In the genomic region with DNA sequence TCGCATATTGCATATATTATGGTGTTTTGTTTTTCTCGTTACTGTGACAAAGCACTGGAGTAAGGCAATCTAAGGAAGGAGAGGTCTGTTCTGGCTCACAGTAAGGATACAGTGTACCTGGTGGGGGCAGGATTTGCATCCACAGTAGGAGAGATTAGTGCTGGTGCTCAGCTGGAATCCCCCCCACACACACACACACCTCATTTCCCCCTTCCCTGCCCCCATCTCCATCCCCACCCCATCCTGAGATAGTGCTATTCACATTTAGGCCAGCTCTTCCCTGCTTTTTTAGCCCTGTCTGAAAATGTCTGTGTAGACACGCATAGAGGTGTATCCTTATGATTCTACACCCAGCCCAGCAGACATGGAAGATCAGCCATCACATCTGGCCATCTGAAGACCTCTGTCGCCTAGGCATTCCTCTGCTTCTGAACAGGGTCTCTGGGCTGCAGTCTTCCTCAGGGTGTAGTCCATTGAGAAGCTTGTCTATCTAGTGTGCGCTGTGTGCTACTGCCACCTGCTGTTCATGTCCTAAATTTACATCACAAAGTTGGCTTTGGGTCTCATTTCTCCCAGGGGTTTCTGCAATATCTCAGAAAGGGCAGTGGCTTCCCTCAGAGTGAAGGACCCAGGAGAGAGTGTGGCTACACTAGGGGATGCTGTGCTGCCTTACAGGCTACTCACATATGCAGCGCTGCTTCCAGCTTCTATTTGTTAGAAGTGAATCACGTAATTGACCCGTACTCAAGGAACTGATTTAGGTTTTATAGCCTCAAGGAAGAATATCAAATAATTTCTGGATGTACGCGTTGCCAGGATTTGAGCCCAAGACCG, we compare ENCODE assay signal across 7 mouse cellular contexts. TPM values are rescaled to one million over a fixed set of nuclear protein-coding genes. Genes with fewer than 3 reads are reported as not detected.
DNase-seq lines count a peak whose midpoint lies in the region; ATAC-seq and TF ChIP-seq lines count a peak whose summit lies in the region.

No protein-coding gene starts in this region.

- H3K9me3 ChIP-seq in ES-E14 (ENCODE audit: control insufficient read depth, insufficient read depth, low read depth, low read length), result no peaks in the 10 kb centered on the region
- H3K9me3 ChIP-seq in embryonic facial prominence, embryonic 14.5 days (ENCODE audit: control insufficient read depth, low read length), result 0 out of 2 replicates have a peak, but pooled peaks cover 5% of the 10 kb centered on the region
- no peaks in the 10 kb centered on the region for H3K9me3 ChIP-seq in hindbrain, embryonic 11.5 days (ENCODE audit: control insufficient read depth, low read length)

- H3K27me3 ChIP-seq in embryonic facial prominence, embryonic 14.5 days (replicated peaks; ENCODE audit: control insufficient read depth, insufficient read depth, low read length), result no peaks in the 10 kb centered on the region
- H3K27me3 ChIP-seq in hindbrain, embryonic 11.5 days (ENCODE audit: control insufficient read depth, insufficient read depth, low read length), result no peaks in the 10 kb centered on the region

- no peak overlapping the region for H3K27ac ChIP-seq in ES-E14 (ENCODE audit: insufficient read depth, low read depth, low read length, poor library complexity, severe bottlenecking)
- H3K27ac ChIP-seq in embryonic facial prominence, embryonic 14.5 days (replicated peaks; ENCODE audit: low read depth, low read length), result no peak overlapping the region
- H3K27ac ChIP-seq in hindbrain, embryonic 11.5 days (ENCODE audit: low read depth, low read length), result no peak overlapping the region

- H3K4me3 ChIP-seq in ES-E14 (ENCODE audit: insufficient read depth in 1 of 2, low read depth in 1 of 2, low read length in 2 of 2, poor library complexity in 1 of 2, severe bottlenecking in 1 of 2), result no peak overlapping the region
- no peak overlapping the region for H3K4me3 ChIP-seq in embryonic facial prominence, embryonic 14.5 days (ENCODE audit: low read depth, low read length)
- no peak overlapping the region for H3K4me3 ChIP-seq in hindbrain, embryonic 11.5 days (ENCODE audit: low read depth, low read length)

- DNase-seq in ES-E14 (ENCODE audit: low read depth, low spot score), result peak; percentile 71
- DNase-seq in adrenal gland, postnatal 36 days, result peak; percentile 52 to 71
- DNase-seq in embryonic facial prominence, embryonic 14.5 days (ENCODE audit: low spot score), result peak; percentile 79
- peak; percentile 77 for DNase-seq in hindbrain, embryonic 11.5 days (ENCODE audit: low spot score)
- DNase-seq in layer of hippocampus, postnatal 14 days (ENCODE audit: low spot score in 2 of 2), result peak; percentile 48 to 70
- DNase-seq in lung, postnatal 25 days (ENCODE audit: low spot score), result peak; percentile 59
- peak; percentile 77 to 81 for DNase-seq in right cerebral cortex, postnatal 10 days (ENCODE audit: low spot score in 2 of 2)

- WGBS in embryonic facial prominence, embryonic 14.5 days, result 51% methylated on average over 11 of the region's 11 CpGs
- WGBS in hindbrain, embryonic 11.5 days, result 63% methylated on average over 11 of the region's 11 CpGs

- H3K4me2 ChIP-seq in embryonic facial prominence, embryonic 14.5 days (ENCODE audit: low read depth, low read length), result no peak overlapping the region
- H3K4me2 ChIP-seq in hindbrain, embryonic 11.5 days (replicated peaks; ENCODE audit: low read depth, low read length), result no peak overlapping the region

- H3K36me3 ChIP-seq in ES-E14 (ENCODE audit: control insufficient read depth, insufficient read depth, low read length, poor library complexity, severe bottlenecking), result no peaks in the 10 kb centered on the region
- H3K36me3 ChIP-seq in embryonic facial prominence, embryonic 14.5 days (ENCODE audit: control insufficient read depth, insufficient read depth, low read length), result no peaks in the 10 kb centered on the region
- H3K36me3 ChIP-seq in hindbrain, embryonic 11.5 days (ENCODE audit: control insufficient read depth, insufficient read depth, low read length), result no peaks in the 10 kb centered on the region

- H3K9ac ChIP-seq in ES-E14 (ENCODE audit: insufficient read depth, low read depth, low read length, poor library complexity, severe bottlenecking), result no peak overlapping the region
- H3K9ac ChIP-seq in embryonic facial prominence, embryonic 14.5 days (ENCODE audit: low read depth, low read length), result no peak overlapping the region
- no peak overlapping the region for H3K9ac ChIP-seq in hindbrain, embryonic 11.5 days (ENCODE audit: low read depth, low read length)

- peak; percentile 47; the same call in 1 of the 2 replicates for ATAC-seq in embryonic facial prominence, embryonic 14.5 days (ENCODE audit: low read depth)
- ATAC-seq in hindbrain, embryonic 11.5 days (ENCODE audit: low FRiP score), result peak; percentile 54; the same call in 1 of the 2 replicates

- in situ Hi-C loops in ES-E14 (cut with MboI; ENCODE audit: low sequenced_read_pairs in 2 of 2, unreplicated experiment in 2 of 2), result loop anchor here (10.0 to 25.0 kb wide), 2 partner anchors 168 to 171 kb away; partner anchors contain the start of gene Lrig2 (in 2 of the 2)

- no peaks in the 10 kb centered on the region for H3K4me1 ChIP-seq in ES-E14 (ENCODE audit: control insufficient read depth in 2 of 2, insufficient read depth in 2 of 2, low read length in 2 of 2, poor library complexity in 1 of 2)
- H3K4me1 ChIP-seq in embryonic facial prominence, embryonic 14.5 days (ENCODE audit: control insufficient read depth, insufficient read depth, low read length), result no peaks in the 10 kb centered on the region
- H3K4me1 ChIP-seq in hindbrain, embryonic 11.5 days (replicated peaks; ENCODE audit: control insufficient read depth, insufficient read depth, low read length), result no peaks in the 10 kb centered on the region

TF ChIP-seq in ES-E14, 5 proteins besides CTCF, POLR2A, EP300 and RAD21:
- TF ChIP-seq ZNF384 (IDR thresholded peaks at IDR 0.05; ENCODE audit: low read depth, low read length) (no peak), ZC3H11A (IDR thresholded peaks at IDR 0.05; ENCODE audit: borderline replicate concordance, low read depth, low read length) (0 out of 2 replicates have a peak, but pooled peaks have one; percentile 62), MAFK (IDR thresholded peaks at IDR 0.05; ENCODE audit: insufficient read depth, low read depth, low read length) (no peak)

RNA-seq across cellular contexts. Expression of gene Slc16a1, which starts 44.4 kb away (rescaled TPM):
- 121 and 172 TPM in 2 replicates for total RNA-seq in ES-E14 (2012; rRNA removed)
- total RNA-seq in adrenal gland, postnatal 36 days (2021), result 10 to 100 TPM; 34.4 to 62.7 TPM
- polyA plus RNA-seq in embryonic facial prominence, embryonic 14.5 days (2014; fragmentation: Nextera tagmentation; extraction: Ambion mirVana), result 30.9 and 39.2 TPM in 2 replicates
- 31.7 and 33.4 TPM in 2 replicates for polyA plus RNA-seq in hindbrain, embryonic 11.5 days (2014; fragmentation: Nextera tagmentation; extraction: Ambion mirVana)
- total RNA-seq in layer of hippocampus, postnatal 14 days (2021), result 10 to 100 TPM; 71.6 to 74.2 TPM
